Mouse (Mus musculus) skeletal muscle tissue, adult 2 months (tissue): ENCODE measurements at regions not wholly inside any gene's neighbourhood (a gene's known extent, or its start where the extent isn't known, plus 50 kb on each side); places are given as distances from the start of the nearest gene placed in this dataset.

Experiments
- DNase-seq: peaks from one replicate; pipeline ENCODE4 v3.0.0-alpha.2; 2012; ENCODE audit warnings: low read depth, low spot score

DNA sequence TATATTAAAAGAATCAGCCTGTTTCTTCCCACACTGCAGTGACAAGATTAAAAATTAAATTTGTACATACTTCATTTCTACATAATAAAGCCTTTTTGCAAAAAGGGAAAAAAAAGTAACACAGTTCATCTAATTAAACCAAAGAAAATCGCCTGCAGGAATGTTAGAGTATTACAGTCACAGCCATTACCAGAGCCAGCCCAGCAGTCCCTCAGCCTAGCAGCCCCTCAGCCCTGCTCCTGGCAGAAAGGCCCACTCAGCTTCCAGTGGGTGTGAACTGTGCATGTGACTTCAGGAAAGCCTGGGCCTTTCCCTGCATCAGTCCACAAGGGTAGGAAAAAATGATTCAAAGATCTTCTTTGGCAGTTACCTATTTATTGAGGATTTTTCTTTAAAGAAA, 256.8 kb upstream of the 3110018I06Rik start:
- no peak for DNase-seq

DNA sequence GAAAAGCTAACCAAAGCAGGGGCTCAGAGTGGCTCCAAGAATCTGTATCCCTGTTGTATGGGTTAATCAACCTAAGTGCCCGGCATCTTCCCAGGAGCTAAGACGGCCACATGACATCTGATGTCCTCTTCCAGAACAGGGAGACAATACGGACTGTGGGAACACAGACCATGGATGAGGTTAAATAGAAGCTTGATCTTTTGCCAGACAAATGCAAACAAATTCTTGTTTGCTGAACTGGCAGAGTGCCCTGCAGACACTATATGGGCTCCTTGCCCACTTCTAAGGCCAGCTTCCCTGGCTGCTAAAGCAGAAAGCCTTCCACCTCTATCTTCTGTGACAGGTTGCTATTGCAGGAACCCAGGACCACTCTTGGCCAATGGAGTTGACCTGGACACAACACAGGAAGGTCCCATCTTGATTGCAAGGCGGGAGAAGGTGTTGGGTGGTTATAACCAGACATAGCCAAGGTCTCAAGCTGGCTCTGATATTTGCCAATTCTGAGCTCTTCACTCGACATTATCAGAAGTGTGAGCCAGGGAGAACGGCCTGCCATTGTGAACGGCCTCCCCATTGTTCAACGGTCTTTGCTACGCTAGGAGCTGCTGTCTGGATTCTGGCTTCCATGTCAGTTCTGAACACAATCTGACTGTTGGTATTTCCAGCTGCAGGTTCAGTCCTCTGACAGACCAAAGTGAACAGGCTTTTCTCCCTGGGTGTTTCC, 237.5 kb upstream of the 3110018I06Rik start:
- no peak for DNase-seq

DNA sequence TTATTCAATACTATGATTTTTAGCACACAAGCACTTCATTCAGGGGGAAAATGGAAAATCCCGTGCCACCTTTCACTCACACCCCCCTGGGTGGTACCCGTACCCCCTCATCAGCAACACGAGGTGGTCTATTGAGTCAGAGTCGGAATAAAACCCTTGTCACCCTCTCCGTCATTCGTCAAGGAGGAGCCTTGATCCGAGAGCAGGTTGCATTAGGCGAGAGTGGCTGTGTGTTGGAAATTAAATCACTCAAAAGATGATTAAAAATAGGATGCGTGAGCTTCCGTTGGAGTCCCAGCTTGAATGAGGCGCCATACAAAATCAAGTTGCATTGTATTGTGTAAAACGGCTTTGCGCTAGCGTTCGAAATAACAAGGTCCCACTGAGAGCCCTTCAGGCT, 236.5 kb upstream of the 3110018I06Rik start:
- no peak for DNase-seq

DNA sequence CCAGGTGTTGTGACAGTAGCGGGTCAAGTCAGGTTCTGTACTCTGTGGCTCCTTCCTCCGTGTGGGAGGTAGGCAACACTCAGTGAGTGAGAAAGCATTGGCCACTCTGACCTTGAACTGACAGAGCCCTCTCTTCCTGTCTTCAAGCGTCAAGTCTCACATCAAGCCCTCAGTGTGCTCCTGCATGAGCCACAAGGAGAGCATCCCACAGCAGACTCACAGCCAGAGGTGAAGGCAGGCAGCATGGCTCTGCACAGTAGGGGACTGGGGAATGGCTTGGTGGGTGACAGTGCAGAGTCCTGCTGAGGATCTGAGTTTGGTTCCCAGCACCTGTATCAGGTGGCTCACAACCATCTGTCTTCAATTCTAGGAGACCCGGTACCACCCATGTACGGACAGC, 226.4 kb upstream of the 3110018I06Rik start:
- no peak for DNase-seq

DNA sequence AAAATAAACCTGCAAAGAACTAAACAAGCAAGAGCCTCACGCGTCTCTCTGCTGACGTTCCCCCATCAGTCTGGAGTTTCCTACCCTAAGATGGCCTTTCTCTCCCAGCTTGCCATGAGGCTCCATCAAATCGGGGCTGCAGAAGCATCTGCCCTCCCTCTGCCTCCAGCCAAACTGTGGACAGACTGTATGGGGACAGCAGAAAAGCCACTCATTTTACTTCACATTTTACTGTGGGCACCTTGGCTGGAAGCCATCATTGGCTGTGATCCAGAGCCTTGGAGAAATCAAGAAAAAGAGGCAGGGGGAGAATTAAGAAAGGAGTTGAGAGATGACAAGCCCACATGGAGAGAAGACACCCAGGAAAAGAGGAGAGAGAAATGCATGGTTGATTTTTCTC, 225.9 kb upstream of the 3110018I06Rik start:
- no peak for DNase-seq

DNA sequence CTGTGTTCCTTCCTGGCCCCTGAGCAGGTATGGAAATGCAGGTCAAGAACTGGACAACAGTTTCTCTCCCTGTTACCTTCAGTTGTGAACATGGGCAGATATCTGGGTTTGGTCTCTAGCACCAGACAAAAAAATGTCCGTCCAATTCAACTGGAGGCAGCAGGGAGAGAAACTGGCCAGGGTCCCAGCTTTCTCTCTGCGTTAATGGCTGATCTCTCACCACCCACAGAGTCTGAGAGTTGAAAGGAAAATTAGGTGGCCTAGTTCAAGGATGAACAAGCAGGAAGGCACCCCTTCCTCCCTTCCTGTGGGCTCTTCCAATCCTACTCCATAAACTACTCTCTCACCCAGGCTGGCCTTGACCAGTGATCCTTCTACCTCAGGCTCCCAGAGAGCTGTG, 221.7 kb upstream of the 3110018I06Rik start:
- DNase-seq: no peak

DNA sequence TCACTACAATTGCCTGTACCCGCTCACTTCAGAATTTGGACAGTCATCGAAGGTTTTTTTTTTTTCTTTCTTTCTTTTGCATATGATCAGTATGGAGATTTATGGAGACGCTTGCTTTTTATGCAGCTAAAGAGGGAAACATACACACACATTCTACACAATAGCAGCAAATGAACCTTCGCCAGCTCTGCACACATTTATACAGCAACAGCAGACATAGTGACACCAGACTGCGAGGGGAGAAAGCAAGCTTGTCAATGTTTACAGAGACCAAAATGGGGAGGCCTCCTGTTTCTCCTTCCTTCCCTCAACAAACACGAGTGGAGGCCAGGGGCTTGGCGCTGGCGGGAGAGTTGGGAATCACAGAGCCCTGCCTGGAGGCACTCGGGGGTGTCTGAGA, 202.8 kb upstream of the 3110018I06Rik start:
- no peak for DNase-seq

DNA sequence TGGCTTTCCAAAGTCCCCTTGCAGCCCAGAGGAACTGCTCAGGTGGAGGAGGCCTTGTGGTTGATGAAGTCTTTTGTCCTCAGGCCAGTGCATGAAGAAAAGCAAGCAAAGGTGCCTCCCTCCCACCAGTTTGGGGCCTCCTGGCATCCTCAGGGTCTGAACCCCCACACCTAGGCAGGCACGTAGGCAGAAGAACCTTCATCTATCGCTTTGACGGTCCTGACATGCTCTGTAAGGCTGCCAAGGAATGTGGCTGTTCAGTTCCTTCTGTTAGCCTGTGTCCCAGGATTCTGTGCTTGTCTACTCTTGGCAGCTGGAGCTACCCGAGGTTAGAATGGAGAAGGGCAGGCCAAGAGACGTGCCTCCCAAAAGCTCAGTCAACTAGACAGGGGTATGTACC, 197.1 kb upstream of the 3110018I06Rik start:
- no peak for DNase-seq

DNA sequence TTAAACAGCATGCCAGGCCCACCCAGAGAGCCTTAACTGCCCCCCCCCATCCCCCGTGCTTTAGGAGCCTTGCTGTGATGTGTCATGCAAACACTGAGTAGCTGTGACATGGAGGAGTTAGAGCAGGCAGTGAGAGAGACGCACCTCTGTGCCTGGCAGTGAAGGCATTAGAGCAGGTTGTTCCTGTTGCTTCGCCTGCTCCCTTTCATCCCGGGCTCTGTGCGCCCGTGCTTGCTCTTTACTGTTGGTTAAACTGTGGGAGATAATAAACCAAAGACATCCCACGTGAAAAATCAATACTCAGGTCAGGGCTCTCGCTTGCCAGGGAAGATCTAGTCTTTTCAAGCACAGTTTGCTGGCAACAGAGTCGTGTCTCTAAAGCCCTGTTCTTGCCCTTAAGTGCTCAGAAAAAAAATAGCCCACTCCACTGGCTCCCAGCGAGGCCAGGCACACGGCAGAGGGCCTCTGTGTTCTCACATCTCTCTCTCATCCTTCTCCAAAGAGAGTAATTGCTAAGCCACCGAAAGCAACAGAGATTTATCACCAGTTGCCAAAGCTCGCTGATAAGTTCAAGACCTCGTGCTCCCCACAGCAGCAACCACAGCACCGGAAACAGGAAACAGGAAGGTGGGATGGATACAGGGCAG, 181.2 kb upstream of the 3110018I06Rik start:
- DNase-seq: no peak

DNA sequence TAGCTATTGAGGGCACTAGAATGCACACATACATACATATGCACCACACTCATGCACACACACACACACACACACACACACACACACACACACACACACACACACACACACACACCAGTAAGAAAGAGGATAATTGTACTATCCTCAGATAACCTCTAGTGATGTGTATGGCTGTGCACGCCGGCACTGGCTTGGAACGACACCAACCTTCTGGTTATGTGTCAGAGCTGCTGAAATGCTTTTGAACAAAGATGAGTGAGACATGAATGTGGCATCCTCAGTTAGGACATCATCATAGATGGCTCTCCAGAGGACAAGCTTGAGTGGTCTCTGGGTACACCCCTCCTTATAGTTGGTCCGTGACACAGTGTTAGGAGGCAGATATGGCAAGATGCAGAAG, 173.0 kb upstream of the 3110018I06Rik start:
- no peak for DNase-seq

DNA sequence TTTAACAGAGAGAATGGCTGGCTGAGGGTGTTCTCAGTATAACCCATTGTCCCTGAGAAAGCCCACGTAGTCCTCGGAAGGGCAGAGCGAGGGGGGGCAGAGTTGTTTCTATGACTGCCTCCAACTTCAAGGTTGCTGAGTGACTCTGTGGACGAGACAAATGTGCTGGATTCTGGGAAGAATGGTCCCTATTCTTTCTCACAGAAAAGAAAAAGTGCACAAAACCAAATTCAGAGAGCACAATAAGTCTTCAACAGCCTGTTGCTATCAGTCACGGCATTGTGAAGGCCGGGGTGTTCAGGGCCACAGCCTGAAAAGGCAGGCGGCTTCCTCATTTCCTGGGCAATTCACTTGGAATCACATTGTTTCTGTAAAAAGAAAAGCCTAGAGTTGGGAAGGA, 165.6 kb upstream of the 3110018I06Rik start:
- no peak for DNase-seq

DNA sequence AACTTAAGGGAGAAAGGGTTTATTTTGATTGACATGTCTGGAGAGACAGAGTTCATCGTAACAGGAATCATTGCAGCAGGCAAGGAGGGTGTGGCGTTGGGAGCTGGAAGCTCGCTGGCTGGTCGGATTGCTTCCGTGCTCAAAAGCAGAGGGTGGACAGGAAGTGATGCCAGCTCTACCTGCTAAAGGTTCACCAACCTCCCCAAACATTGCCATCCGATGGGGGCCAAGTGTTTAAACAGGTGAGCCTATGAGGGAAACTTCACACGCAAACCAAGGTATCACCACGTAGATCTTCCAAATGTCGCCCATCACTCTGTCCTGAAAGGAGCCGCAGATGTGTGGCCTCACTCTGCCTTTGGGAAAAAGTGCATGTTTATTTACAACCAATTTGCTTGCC, 162.3 kb upstream of the 3110018I06Rik start:
- no peak for DNase-seq

DNA sequence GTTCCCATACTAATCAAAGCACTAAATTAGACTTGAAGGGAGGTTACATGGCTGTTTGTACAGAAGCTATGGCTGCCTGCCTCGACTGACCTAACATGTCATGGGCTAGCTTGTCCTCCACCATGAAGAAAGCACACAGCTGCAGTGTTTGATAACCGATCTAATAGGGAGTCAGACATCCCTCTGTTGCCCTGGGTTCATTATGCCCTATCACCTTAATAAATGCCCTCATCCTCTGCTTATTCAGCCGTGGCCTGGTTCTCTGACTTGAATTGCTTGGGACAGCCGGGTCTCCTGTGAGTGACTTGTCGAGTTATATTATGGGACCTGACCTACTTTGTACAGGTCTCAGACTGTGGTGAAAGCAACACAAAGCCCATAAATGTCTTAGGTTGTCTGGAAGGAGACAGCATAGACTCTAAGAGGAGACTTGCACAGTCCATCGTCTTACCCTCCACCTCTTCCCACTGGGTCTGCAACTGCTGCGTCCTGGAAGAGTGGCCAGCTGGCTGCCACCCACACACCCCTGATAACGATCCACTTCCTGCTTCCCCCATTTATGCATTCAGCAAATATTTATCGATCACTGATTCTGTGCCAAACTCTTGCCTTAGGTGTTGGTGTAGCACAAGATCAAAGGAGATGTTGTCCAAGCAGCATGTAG, 161.2 kb upstream of the 3110018I06Rik start:
- no peak for DNase-seq

DNA sequence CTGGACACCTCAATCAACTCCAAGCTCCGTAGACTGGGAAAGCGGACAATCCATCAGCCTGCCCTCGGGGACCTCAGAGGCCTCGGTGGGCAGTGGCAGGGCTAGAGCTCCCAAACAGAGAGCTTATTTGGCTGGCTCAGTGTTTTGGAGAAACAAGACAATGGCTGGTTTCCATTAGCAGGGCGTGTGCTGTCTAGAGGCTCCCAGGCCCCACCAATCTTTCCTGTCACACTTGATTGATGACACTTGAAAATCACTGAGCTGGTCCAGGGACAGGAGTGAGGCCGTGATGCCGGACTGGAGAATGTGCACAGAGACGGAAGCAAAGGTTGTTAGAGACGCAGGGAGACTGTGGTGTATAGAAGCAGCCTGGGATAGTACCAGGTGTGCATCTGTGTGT, 159.4 kb upstream of the 3110018I06Rik start:
- no peak for DNase-seq

DNA sequence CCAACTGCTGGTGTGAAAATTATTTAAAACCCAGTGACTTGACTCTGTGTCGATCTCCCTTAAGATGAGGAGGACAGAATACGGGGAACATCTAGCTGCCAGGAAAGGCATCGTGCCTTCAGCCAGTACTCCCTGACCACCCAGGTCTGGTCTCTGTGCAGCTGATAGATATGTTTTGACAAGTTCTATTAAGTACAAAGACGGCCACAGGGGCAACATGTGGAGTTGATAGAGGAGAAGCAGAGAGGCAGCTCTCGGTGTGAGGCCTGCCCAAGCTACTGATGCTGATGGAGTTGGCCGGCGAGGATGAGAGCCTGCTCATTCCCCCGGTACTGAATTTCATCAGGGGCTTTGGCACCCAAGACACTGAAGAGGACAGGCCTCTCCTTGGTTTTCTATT, 154.1 kb upstream of the 3110018I06Rik start:
- no peak for DNase-seq

DNA sequence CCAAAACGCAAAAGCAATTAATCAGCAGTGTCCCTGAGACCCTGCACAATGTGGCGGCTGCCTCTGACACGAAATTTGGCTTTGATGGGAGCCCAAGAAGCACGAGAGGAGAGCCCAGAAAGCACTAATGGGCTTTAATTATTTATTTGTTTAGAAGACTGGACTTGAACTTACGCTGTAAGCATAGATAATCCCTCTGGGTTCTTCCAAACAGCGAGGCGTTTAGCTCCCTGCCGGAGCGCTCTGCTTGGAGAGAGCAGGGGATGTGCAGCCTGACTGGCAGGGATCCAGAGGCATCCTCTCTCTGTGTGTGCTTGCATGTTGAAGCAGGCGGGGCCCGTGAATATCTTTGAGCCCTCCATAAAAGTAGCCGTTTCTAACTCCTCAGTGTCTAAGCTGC, 153.3 kb upstream of the 3110018I06Rik start:
- no peak for DNase-seq

DNA sequence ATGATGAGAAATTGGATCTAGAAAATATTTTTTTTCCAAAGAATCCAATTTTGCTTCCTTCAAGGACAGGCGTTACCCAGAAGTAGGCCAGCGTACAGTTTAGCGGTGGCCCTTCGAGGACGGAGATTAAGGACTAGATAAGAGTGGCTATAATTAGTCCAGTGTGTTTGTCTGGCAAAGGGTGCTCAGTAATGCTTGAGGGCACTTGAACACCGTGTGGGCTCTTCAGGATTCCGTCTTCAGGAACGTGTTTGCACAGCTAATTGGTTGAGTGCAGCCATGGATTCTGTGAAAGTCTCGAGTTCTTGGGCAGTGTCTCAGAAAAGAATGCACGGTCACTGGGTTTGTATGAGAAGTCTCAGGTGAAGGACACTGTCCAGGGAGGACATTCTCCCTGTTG, 149.7 kb upstream of the 3110018I06Rik start:
- DNase-seq: no peak

DNA sequence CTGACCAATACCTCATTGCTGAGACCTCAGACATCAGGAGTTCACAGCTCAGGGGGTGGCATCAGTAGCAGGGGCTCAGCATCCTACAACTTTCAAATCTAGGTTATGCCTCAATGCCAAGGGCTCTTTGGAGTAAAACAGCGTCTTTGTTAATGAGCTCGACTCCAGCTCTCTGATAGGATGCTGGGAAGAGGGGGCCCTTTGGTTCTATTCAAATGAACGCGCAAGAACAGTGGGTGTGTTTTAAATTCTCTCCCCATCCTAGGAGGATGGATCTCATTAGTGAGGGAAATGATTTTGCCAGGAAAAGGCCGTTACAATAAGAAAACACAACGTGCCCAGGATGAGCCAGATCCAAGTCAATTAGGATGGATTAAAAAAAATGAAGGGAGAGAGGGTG, 132.2 kb upstream of the 3110018I06Rik start:
- no peak for DNase-seq

DNA sequence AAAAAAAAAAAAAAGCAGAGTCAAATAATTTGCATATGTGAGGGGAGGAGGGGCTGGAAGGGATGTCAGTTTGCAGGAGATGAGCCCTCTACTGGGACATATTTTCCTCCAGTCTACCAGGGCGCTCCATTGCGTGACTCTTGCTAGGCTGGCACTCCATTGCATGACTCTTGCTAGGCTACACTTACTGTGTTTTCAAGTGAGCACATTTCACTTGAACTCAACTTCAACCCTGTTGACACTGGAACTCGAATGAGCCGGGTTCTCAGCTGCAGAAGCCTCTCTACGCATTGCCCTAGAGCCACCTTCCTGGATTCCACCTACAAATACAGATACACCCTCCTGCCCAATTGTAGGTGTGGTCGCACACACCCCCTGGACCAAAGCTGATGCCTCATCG, 131.5 kb upstream of the 3110018I06Rik start:
- no peak for DNase-seq

DNA sequence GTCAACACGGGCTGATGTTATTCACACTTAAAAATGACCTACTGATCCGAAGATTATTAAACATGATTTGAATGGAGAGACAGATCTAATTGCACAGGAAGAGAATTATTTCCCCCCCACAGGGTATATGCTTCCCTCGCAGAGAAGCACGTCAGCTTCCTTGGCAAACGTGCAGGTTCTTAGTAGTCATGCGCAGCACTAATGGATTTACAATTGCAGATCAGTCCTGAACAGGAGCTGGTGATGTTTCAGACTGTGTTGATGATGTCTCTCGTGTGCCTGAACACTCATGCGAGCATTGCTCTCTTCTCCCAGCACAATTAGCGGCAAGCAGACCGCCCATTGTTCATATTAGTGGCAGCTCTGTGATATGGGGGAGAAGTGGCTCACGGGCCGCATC, 127.9 kb upstream of the 3110018I06Rik start:
- DNase-seq: no peak

DNA sequence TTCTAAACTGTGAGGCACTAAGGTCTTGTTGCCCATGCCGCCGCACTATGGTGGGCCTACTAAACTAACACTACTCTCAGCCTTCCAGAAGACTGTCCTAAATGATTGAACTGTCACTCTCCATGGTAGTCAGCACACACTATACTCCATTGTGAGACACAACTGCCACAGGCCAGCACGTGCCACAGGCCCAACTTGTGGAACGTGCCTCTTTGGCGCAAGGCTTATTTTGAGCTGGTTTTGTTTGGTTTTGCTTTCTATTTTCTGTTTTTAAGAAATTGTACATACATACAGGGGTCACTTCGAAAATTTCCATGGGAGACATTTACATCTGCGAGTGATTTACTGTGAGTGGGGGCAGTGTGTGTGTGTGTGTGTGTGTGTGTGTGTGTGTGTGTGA, 126.8 kb upstream of the 3110018I06Rik start:
- no peak for DNase-seq

DNA sequence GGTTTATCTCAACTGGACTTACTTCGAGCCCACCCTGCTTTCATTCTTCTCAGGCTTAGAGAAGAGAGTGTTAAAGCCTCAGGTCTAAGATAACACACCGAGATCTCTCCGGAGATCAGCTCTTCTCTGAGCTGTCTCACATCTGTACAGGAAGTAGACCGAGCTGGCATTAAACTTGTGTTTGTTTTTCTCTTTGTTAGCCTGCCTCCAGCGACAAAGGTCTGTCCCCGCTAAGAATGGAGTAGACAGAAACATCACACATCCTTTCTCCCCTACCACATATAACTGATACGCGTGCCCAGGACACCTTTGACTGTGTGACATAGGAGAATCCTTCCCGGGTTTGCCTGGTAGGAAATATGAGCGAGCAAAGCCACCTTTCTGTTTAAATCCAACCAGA, 126.3 kb upstream of the 3110018I06Rik start:
- DNase-seq: no peak

DNA sequence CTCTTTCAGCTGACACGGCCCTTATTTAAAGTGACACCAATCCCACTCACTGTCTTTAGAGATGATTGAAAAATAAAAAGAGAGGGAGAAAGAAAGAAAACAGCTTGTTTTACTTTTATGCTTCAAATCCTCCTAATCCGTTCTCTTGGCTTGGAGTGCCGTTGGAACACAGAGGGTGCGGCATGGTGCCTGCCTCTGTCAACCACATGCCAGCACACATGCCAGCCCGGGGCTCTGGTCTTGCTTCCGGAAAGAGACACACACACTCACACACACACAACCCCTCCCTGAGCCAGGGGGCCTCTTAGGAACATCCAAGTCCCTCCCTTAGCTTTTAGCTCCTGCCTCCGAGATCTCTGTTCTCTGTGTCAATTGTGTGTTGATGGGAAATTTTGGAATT, 116.2 kb upstream of the 3110018I06Rik start:
- no peak for DNase-seq
